Mouse (Mus musculus): ENCODE measurements around the gene Lcor.

The Lcor gene

GRCm38 (mm10) chr19:41573700-41574099, 91.3 kb downstream of the Lcor start:
- no peak for DNase-seq

- no peak for DNase-seq
Measured at GRCm38 (mm10) chr19:41577576-41577975, 95.1 kb downstream of the Lcor start.

- DNase-seq = no peak
Measured at GRCm38 (mm10) chr19:41579311-41579920, 97.0 kb downstream of the Lcor start.

- no peak for DNase-seq
Measured at GRCm38 (mm10) chr19:41581706-41582420, 99.4 kb downstream of the Lcor start, which contains the start of gene Gm340. Gm340 (plus strand) TSS chr19:41582370.

GRCm38 (mm10) chr19:41582918-41583514, 100.6 kb downstream of the Lcor start:
- no peak for DNase-seq

- DNase-seq = no peak
Measured at GRCm38 (mm10) chr19:41586752-41587151, 104.3 kb downstream of the Lcor start.

GRCm38 (mm10) chr19:41587431-41588222, 105.2 kb downstream of the Lcor start:
- DNase-seq = no peak

- DNase-seq = no peak
Measured at GRCm38 (mm10) chr19:41589026-41589425, 106.6 kb downstream of the Lcor start.

GRCm38 (mm10) chr19:41589681-41590080, 107.2 kb downstream of the Lcor start:
- DNase-seq = no peak

GRCm38 (mm10) chr19:41591808-41592207, 109.4 kb downstream of the Lcor start:
- DNase-seq = no peak

- DNase-seq = no peak
Measured at GRCm38 (mm10) chr19:41597170-41597894, 114.9 kb downstream of the Lcor start.

GRCm38 (mm10) chr19:41600647-41601046, 118.2 kb downstream of the Lcor start:
- no peak for DNase-seq

GRCm38 (mm10) chr19:41606208-41606987, 124.0 kb downstream of the Lcor start:
- no peak for DNase-seq

GRCm38 (mm10) chr19:41611683-41612082, 129.2 kb downstream of the Lcor start:
- DNase-seq = no peak

Measured in cerebellum, adult 11 months (tissue).